Mouse (Mus musculus) testis, adult 2 months (tissue): ENCODE data around the gene Sec1.

ENCODE experiments used
- CTCF ChIP-seq: fragments of 200-500 bp; IDR thresholded peaks from 2 replicates; pipeline ENCODE4 v1.5.1; 2012; ENCODE audit warnings: low read depth, mild to moderate bottlenecking, inconsistent platforms, low read length, moderate library complexity; ENCODE audit not compliant: control insufficient read depth, insufficient read depth, insufficient replicate concordance
- POLR2A ChIP-seq: fragments of 200-500 bp; IDR thresholded peaks from 2 replicates; pipeline ENCODE4 v1.6.1; 2012; ENCODE audit warnings: low read depth, mild to moderate bottlenecking, inconsistent platforms, low read length, moderate library complexity; ENCODE audit not compliant: control insufficient read depth

GRCm38 (mm10) chr7:45654424-45655047, 39.7 kb downstream of the Sec1 start:
- TF ChIP-seq POLR2A (no peak), CTCF (no peak)
